Mouse (Mus musculus) testis, postnatal 14 days (tissue): ENCODE results near the gene Zfp426.

Experiments
- DNase-seq: peaks from one replicate; pipeline ENCODE4 v3.0.0; 2021; ENCODE audit warnings: low spot score

Zfp426 gene

GRCm38 (mm10) chr9:20492527-20493233, at the start of gene Zfp426:
Gene Zfp426, minus strand, starts transcription at chr9:20492746.
- DNase-seq = peak; percentile 85

DNA sequence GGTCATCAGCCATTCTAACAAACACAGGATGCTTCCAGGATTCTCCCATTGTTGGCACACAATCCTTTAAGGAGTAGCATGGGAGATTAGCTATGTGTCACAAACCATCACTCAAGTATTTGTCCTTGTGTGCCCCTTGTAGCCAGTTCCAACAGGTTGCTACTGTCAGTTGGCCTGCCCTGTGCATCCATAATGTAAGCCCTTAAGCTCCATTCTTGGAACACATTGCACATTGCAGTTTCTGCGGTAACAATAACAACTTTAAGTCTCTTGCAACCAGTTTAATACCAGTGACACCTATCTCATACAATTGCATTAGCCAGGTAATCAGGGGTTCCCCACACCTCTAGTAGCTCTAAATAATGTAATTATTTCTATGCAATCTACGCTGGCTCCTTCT, 44.1 kb upstream of the Zfp426 start:
- DNase-seq = no peak

- DNase-seq = peak; percentile 42
These were observed 41.9 kb upstream of the Zfp426 start for GRCm38 (mm10) chr9:20534326-20534926.

- peak; percentile 87 for DNase-seq
These were observed 28.9 kb upstream of the Zfp426 start, which contains the start of gene Zfp266 for GRCm38 (mm10) chr9:20521306-20521957. Gene Zfp266, minus strand, starts transcription at chr9:20521417.

DNA sequence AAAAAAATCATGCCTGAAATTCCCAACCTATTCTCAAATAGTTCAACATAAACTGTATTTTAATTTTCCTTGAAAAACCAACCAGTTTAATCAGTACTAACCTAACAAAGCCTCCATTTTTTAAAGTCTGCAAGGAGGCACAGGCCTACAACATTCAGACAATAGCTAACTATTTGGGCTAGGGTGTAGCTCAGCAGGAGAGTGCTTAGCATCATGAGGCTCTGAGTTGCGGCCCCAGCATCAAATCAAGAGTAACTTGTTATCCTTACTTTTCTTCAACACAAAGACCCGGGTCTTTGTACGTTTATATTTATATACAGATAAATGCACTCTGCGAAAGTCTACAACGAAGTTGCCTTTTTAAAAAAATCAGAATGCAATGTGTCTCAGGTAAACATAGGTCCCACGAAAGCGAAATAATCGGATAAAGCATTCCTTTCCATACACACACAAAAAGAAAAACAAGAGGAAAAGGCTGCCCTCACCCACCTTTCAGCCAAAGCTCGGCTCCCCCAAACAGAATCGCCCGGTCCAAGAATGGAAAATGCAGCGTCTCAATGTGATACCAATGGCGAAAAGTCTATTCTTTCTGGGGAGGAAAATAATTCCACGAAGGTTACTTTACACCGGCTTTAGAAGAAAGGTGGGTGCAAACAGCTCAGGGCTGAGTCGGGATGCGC, 28.1 kb upstream of the Zfp426 start:
- no peak for DNase-seq

DNA sequence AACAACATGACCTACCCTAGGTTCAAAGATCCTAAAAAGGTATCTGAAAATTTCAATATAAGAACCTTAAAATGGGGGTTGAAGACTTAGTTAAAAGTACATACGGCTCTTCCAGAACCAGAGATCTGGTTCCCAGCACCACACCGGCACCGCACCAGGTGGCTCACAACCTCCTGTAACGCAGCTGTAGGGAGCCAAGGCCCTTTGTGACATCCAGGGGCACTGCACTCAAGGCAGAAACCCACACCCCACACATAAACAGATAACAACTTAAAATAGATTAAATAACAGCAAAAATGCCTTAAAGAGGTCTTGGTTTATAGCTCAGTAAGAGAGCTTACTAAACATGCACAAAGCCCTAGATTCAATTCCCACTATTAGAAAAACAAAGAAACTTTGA, 27.4 kb upstream of the Zfp426 start:
- DNase-seq = no peak

DNA sequence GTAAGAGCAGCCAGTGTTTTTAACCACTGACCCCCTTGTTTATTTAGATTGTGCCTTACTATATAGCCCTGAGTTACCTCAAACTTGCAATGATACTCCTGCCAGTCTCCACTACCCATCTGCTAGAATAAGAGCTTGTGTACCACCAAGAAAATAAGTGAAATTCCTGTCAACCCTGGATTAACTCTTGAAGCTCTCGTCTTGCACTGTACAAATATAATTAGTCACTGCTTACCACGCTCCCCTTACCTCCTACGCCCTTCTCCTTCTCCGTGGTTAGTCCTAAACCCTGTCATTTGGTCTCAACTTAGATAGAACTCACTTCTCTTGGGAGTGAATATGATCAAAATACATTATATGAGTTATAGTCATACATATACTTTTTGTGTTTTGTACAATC, 26.2 kb upstream of the Zfp426 start:
- DNase-seq = no peak

DNA sequence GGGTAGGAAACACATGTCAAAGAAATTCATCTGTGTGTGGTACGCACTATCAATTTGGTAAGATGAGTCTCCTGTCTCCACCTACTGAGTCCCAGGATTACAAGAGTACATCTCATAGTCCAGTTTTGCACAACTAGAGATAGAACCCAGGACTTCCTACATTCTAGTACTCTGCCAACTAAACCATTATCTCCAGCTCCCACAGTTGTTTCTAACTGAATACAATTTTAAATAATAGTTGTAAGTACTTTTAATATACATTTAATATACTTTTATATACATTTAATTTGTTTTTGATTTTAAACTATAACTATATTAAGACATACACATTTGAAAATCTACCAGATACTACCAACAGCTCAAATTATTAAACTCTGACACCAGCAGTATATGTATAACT, 25.2 kb upstream of the Zfp426 start:
- DNase-seq = no peak

DNA sequence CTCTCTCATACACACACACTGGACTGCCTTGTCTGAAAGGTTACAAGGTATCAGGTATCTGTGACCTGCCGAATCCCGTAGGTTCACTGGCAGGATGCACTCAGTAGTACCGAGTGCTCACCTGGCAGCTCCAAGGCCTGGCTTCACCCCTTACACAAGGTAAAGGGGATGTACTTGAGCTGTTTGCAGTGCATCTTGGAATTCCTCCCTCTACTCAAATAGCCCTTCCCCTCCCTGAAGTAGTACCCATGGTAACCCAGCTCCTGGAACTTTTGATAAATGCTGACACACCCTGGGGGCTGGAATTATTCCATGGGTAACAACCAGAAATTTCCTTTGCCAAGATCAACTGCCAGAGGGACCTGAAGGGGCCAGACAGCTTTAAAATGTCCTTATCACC, 21.5 kb upstream of the Zfp426 start:
- DNase-seq = no peak

- no peak for DNase-seq
These were observed 20.2 kb upstream of the Zfp426 start for GRCm38 (mm10) chr9:20512714-20513113.

- no peak for DNase-seq
These were observed 19.1 kb upstream of the Zfp426 start for GRCm38 (mm10) chr9:20511645-20512044.

GRCm38 (mm10) chr9:20510346-20510745, 17.8 kb upstream of the Zfp426 start:
- no peak for DNase-seq

GRCm38 (mm10) chr9:20509676-20510075, 17.1 kb upstream of the Zfp426 start:
- DNase-seq = no peak

- no peak for DNase-seq
These were observed 12.3 kb upstream of the Zfp426 start for GRCm38 (mm10) chr9:20504801-20505200.

GRCm38 (mm10) chr9:20493281-20493680, 735 bp upstream of the Zfp426 start:
- no peak for DNase-seq

GRCm38 (mm10) chr9:20491858-20492526, 554 bp downstream of the Zfp426 start:
- DNase-seq = no peak

DNA sequence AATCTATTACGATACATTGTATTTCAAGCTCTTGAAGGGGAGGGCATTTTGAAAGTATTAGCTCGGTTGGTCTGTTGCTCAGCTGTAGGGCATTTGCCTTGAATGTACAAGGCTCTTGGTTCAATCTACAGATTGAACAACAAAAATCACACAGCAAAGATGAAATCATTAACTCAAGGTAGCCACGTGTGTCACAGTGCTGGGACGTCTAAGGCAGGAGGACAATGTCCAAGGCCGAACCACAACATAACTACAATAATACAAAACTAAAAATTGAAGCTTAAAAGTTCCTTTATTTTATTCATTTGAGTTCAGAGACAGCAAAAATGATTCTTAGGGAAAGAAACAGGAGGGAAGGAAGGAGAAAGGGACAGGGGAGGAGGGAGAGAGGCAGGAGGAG, 3.0 kb downstream of the Zfp426 start:
- no peak for DNase-seq

DNA sequence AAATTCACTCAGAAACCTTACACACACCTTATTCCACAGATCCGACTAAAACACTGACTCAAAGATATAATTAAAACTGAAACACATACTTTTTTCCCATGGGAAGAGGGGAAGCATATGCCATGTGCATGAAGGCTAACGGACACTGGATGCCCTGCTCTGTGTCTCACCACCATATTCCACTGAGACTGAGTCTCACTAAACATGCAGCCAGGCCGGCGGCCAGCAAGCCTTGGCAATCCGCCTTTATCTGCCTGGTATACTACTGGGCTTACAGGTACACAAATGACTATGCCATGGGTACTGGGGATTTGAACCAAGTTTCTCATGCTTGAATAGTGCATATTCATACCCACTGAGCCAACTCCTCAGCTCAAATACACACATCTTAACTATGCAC, 13.2 kb downstream of the Zfp426 start:
- DNase-seq = no peak

DNA sequence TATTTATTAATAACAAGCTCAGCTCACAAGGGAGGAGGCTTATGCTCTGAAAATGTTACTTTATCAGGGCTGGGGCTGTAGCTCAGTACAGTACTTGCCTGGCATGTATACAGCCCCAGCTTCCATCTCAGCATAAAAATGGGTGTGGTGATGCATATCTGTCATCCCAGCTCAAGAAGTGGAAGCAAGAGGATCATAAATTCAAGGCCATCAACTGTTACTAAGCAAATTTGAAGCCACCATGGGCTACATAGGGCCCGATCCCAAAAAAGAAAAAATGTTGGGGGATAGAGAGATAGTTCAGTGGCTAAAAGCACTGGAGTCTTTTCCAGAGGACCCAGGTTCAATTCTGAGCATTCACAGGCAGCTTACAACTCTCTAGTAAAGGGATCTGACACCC, 15.9 kb downstream of the Zfp426 start:
- DNase-seq = no peak

DNA sequence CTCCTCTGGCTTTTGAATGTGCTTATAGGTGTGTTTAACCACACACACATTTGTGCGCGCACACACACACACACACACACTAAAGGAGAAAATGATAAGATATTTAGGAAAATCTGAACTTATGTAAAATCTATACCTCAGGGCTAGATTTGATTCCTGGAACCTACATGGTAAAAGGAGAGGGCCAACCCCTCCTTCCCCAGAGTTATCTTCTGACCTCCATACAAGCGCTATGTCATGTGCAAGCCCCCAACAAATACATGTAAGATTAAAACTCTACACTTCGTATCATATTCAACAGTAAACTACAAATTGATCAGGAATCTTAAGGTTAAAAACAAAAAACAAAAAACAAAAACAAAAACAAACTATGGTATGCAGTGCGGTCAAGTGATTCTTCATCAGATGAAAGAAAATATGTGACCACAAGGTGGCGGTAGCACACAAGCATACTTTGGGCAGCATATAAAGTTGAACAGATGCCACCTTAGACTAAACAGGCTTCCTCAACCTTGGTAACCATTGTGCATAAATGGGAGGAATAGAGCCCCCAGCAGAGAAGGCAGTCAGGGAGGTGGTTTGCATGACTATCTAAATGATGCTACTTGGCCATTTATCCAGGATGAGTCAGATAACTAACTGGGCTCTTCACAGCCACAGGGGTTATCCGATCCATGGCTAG, 25.6 kb downstream of the Zfp426 start:
- peak; percentile 10 for DNase-seq
